Mouse (Mus musculus): Measurements from ENCODE around the gene Slc17a8. TPM values are rescaled to one million over a fixed set of nuclear protein-coding genes. Genes with fewer than 3 reads are reported as not detected.

Gene Slc17a8
- 0.11 TPM for polyA plus RNA-seq (2015; fragmentation: Illumina TruSeq; extraction: RNeasy Lipid Tissue Mini Kit (QIAGEN cat#74804); ENCODE audit: insufficient read depth, low replicate concordance)

DNA sequence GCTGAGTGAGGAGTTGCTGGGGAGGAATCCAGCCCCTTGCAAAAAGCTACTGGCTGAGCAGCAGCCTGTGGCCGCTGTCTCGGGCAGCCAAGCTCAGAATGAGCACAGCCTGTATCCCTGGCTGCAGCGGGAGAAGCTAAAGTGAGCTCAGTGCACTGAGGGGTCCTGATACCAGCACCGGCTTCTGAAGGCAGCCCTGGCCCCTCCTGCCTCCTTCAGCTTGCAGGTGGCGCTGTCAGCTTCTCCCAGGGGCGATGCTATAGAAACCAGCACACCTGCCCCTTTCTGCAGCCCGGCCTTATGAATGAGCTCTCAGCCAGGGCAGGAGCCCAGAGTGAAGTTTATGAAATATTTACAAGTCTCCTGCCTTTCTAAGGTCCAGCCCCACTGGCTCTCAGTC lies at the start of gene Slc17a8:
TSS of gene Slc17a8 (minus strand) at position 125 of the 400 bp plus-strand sequence.

DNA sequence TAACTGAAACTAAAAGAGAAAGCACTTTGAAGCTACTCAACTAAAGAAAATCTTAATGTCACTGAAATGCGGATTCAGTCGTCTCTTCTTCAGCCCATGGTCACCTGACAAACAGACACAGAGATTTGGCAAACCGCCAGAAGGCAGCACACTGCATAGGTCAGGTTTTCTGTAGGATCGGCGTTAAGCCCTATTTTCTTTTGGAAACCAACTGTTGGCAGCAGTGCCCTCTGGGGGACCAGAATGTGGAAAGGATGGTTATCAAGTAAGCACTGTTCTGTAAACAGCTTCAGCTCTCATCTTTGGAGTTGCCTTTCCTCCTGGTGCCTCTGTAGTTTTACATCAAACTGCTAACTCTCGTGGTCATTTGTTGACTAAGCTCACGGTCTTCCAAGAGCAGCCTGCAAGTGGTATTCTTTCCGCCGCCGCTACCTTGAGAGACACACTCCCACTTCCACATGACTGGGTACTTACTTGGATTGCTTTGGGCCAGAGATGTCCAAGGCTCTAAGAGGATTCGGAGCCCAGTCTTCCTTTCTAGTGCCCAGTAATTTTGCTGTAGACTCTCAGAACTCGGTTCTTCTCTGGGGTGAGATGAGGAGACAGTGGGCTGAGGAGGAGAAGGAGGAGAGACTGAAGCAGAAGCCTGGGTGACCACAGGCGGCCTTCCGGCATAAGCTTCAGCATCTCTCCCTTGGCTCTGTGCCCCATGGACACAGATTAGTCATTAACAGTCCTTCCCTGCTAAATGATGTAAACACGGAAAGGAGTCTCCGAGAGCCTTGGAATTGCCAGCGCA lies 87.9 kb downstream of the Slc17a8 start, which contains the start of gene Nr1h4:
TSS of gene Nr1h4 (minus strand) at position 657 of the 799 bp plus-strand sequence.

Other genes starting within 250 kb of the Slc17a8 start
- gene Gas2l3, start 177.3 kb downstream of the Slc17a8 start, polyA plus RNA-seq (2015; fragmentation: Illumina TruSeq; extraction: RNeasy Lipid Tissue Mini Kit (QIAGEN cat#74804); ENCODE audit: insufficient read depth, low replicate concordance): 1.9 TPM
- not detected for gene Nr1h4, start 87.7 kb downstream of the Slc17a8 start, polyA plus RNA-seq (2015; fragmentation: Illumina TruSeq; extraction: RNeasy Lipid Tissue Mini Kit (QIAGEN cat#74804); ENCODE audit: insufficient read depth, low replicate concordance)
- gene Scyl2, start 65.0 kb upstream of the Slc17a8 start, polyA plus RNA-seq (2015; fragmentation: Illumina TruSeq; extraction: RNeasy Lipid Tissue Mini Kit (QIAGEN cat#74804); ENCODE audit: insufficient read depth, low replicate concordance): 32.7 TPM
- gene Actr6, start 111.0 kb upstream of the Slc17a8 start, polyA plus RNA-seq (2015; fragmentation: Illumina TruSeq; extraction: RNeasy Lipid Tissue Mini Kit (QIAGEN cat#74804); ENCODE audit: insufficient read depth, low replicate concordance): 24.2 TPM
- 37.1 TPM for gene Uhrf1bp1l, start 123.7 kb upstream of the Slc17a8 start, polyA plus RNA-seq (2015; fragmentation: Illumina TruSeq; extraction: RNeasy Lipid Tissue Mini Kit (QIAGEN cat#74804); ENCODE audit: insufficient read depth, low replicate concordance)